Mouse (Mus musculus): ENCODE measurements around the gene Pdia6. TPM values are rescaled to one million over a fixed set of nuclear protein-coding genes. Genes with fewer than 3 reads are reported as not detected.

Gene Pdia6
- polyA plus RNA-seq, 2 experiments: 435 to 584 TPM

DNA sequence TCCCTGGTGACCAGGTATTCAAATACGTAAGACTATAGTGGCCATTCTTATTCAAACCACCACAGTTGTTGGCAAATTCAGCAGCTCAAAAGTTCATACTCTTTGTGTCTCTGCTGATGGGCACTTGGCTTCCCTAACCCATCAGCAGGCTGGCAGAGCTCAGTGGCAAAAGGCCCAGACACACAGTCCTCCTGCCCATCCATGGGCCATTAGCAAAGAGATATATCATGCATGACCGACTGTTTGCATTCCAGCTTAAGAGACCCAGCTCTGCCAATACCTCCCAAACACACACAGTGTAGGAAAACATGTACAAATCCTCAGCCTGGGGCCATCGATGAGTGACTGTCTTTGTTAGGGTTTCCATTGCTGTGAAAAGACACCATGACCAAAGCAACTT, 5.3 kb upstream of the Pdia6 start:
- WGBS: 93% methylated on average over 3 of the region's 3 CpGs
- H3K4me1 ChIP-seq (ENCODE audit: control insufficient read depth, insufficient read depth, low read length): no peaks in the 10 kb centered on the region
- no peak overlapping the region for H3K27ac ChIP-seq (replicated peaks; ENCODE audit: low read depth, low read length)
- no peak overlapping the region for H3K9ac ChIP-seq (ENCODE audit: low read depth, low read length, severe bottlenecking)
- ATAC-seq (ENCODE audit: low FRiP score, low read depth) (no peak), DNase-seq (ENCODE audit: low spot score) (no peak)
- TF ChIP-seq POLR2A (IDR thresholded peaks at IDR 0.05; ENCODE audit: borderline replicate concordance, extremely low read depth, insufficient read depth, insufficient read length): no peak
- H3K27me3 ChIP-seq (ENCODE audit: control insufficient read depth, insufficient read depth, low read length): no peaks in the 10 kb centered on the region
- no peak overlapping the region for H3K4me2 ChIP-seq (replicated peaks; ENCODE audit: low read depth, low read length, severe bottlenecking)
- H3K9me3 ChIP-seq (ENCODE audit: control insufficient read depth, low read length): no peaks in the 10 kb centered on the region
- no peaks in the 10 kb centered on the region for H3K36me3 ChIP-seq (ENCODE audit: control insufficient read depth, insufficient read depth, low read length)
- no peak overlapping the region for H3K4me3 ChIP-seq (replicated peaks; ENCODE audit: low read length)

DNA sequence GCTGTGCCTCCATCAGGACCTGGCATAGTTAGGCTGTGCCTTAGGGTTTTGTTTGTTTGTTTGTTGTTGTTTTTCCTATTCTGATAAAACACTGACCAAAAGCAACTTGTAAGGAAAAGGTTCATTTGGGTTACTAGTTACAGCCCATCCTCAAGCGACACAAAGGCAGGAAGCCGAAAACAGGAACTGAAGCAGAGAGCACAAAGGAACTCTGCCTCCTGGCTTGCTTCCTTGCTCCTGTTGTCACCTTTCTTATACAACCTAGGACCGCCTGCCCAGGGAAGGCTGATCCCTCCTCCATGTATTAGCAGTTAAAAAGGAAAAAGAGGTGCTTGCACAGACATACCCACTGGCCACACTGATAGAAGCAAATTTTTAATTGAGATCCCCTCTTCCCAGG, 2.5 kb upstream of the Pdia6 start:
- Histone ChIP-seq H3K27ac (replicated peaks; ENCODE audit: low read depth, low read length) (no peak overlapping the region), H3K4me1 (ENCODE audit: control insufficient read depth, insufficient read depth, low read length) (peaks cover 10% of the 10 kb centered on the region), H3K4me3 (replicated peaks; ENCODE audit: low read length) (no peak overlapping the region), H3K9me3 (ENCODE audit: control insufficient read depth, low read length) (no peaks in the 10 kb centered on the region), H3K36me3 (ENCODE audit: control insufficient read depth, insufficient read depth, low read length) (0 out of 2 replicates have a peak, but pooled peaks cover 4% of the 10 kb centered on the region), H3K9ac (ENCODE audit: low read depth, low read length, severe bottlenecking) (no peak overlapping the region), H3K27me3 (ENCODE audit: control insufficient read depth, insufficient read depth, low read length) (no peaks in the 10 kb centered on the region), H3K4me2 (replicated peaks; ENCODE audit: low read depth, low read length, severe bottlenecking) (no peak overlapping the region)
- TF ChIP-seq POLR2A (IDR thresholded peaks at IDR 0.05; ENCODE audit: borderline replicate concordance, extremely low read depth, insufficient read depth, insufficient read length): no peak
- no peak for ATAC-seq (ENCODE audit: low FRiP score, low read depth)
- WGBS: 77% methylated on average over 3 of the region's 3 CpGs
- DNase-seq (ENCODE audit: low spot score): no peak

DNA sequence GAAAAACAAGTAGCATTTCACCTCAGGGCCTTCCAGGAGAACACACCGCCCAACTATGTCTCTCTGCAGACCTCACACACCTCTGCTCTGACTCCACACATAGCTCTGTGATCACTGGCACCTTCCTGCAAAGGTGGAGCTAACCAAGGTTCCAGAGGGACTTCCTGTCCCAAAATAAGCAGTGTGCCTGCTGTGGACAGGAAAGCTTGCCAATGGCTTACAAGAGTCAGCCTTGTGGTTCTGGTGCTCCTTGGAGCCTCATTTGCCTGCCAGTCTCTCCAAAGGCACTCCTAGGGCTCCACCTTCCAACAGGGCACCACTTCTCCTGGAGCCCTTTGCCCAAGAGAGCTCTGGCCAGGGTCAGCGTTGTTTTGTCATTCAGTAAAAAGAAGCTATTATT, 1.5 kb upstream of the Pdia6 start:
- Histone ChIP-seq H3K27me3 (ENCODE audit: control insufficient read depth, insufficient read depth, low read length) (no peaks in the 10 kb centered on the region), H3K9me3 (ENCODE audit: control insufficient read depth, low read length) (no peaks in the 10 kb centered on the region), H3K36me3 (ENCODE audit: control insufficient read depth, insufficient read depth, low read length) (peaks cover 11% of the 10 kb centered on the region; the same call in 1 of the 2 replicates), H3K4me3 (replicated peaks; ENCODE audit: low read length) (no peak overlapping the region), H3K4me2 (replicated peaks; ENCODE audit: low read depth, low read length, severe bottlenecking) (no peak overlapping the region), H3K9ac (ENCODE audit: low read depth, low read length, severe bottlenecking) (no peak overlapping the region), H3K4me1 (ENCODE audit: control insufficient read depth, insufficient read depth, low read length) (peaks cover 17% of the 10 kb centered on the region), H3K27ac (replicated peaks; ENCODE audit: low read depth, low read length) (no peak overlapping the region)
- ATAC-seq (ENCODE audit: low FRiP score, low read depth): no peak
- TF ChIP-seq POLR2A (IDR thresholded peaks at IDR 0.05; ENCODE audit: borderline replicate concordance, extremely low read depth, insufficient read depth, insufficient read length): no peak
- WGBS: 73% methylated on average over 2 of the region's 2 CpGs
- no peak for DNase-seq (ENCODE audit: low spot score)

DNA sequence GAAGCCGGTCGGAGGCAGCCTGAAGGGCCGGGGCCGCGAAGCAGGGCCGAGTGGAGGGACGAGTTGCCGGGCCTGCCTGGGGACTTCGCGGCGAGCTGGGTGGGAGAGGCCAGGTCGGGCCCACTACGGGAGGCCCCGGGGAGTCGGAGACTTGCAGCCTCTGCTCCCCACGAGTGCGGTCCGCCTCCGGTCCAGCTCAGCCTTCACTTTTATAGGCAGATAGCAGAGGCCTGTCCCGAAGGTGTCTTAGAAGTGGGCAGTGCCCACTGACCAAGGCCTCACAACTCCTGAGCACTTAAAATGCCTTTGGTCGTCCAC, 287 bp downstream of the Pdia6 start:
- peak overlapping the region; percentile 92 for H3K9ac ChIP-seq (ENCODE audit: low read depth, low read length, severe bottlenecking)
- H3K4me1 ChIP-seq (ENCODE audit: control insufficient read depth, insufficient read depth, low read length): peaks cover 24% of the 10 kb centered on the region
- H3K27ac ChIP-seq (replicated peaks; ENCODE audit: low read depth, low read length): peak overlapping the region; percentile 70
- DNase-seq (ENCODE audit: low spot score) (no peak), ATAC-seq (ENCODE audit: low FRiP score, low read depth) (peak; percentile 68)
- peaks cover 28% of the 10 kb centered on the region for H3K36me3 ChIP-seq (ENCODE audit: control insufficient read depth, insufficient read depth, low read length)
- no peaks in the 10 kb centered on the region for H3K27me3 ChIP-seq (ENCODE audit: control insufficient read depth, insufficient read depth, low read length)
- peak overlapping the region; percentile 78 for H3K4me2 ChIP-seq (replicated peaks; ENCODE audit: low read depth, low read length, severe bottlenecking)
- 0% methylated on average over 15 of the region's 21 CpGs for WGBS
- no peak for TF ChIP-seq POLR2A (IDR thresholded peaks at IDR 0.05; ENCODE audit: borderline replicate concordance, extremely low read depth, insufficient read depth, insufficient read length)
- H3K4me3 ChIP-seq (replicated peaks; ENCODE audit: low read length): peak overlapping the region; percentile 87
- H3K9me3 ChIP-seq (ENCODE audit: control insufficient read depth, low read length): no peaks in the 10 kb centered on the region

DNA sequence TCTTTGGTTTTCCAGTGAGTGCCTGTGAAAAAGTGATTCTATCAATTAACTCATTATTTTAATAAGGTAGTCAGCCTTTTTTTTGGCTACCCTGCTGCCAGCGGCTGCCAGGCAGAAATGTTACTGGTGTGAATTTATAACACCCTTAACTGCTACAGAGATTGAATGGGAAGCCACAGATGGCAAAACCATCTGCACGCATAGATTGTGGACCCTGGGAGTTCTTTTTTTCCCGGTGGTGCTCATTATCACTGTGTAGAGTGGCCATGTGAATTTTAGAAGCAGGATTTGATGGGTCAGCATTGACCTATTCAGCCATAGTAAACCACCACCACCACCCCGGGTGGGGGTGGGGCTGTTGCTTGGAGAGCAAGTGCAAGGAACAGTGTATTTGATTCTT, 971 bp downstream of the Pdia6 start:
- Histone ChIP-seq H3K36me3 (ENCODE audit: control insufficient read depth, insufficient read depth, low read length) (peaks cover 35% of the 10 kb centered on the region), H3K27me3 (ENCODE audit: control insufficient read depth, insufficient read depth, low read length) (no peaks in the 10 kb centered on the region), H3K4me2 (replicated peaks; ENCODE audit: low read depth, low read length, severe bottlenecking) (peak overlapping the region; percentile 78), H3K9ac (ENCODE audit: low read depth, low read length, severe bottlenecking) (peak overlapping the region; percentile 92), H3K4me1 (ENCODE audit: control insufficient read depth, insufficient read depth, low read length) (peaks cover 24% of the 10 kb centered on the region), H3K4me3 (replicated peaks; ENCODE audit: low read length) (peak overlapping the region; percentile 87), H3K9me3 (ENCODE audit: control insufficient read depth, low read length) (no peaks in the 10 kb centered on the region), H3K27ac (replicated peaks; ENCODE audit: low read depth, low read length) (0 out of 2 replicates have a peak overlapping the region, but pooled peaks have one; percentile 70)
- ATAC-seq (ENCODE audit: low FRiP score, low read depth): no peak
- no peak for TF ChIP-seq POLR2A (IDR thresholded peaks at IDR 0.05; ENCODE audit: borderline replicate concordance, extremely low read depth, insufficient read depth, insufficient read length)
- DNase-seq (ENCODE audit: low spot score): no peak
- WGBS: 16% methylated on average over 4 of the region's 4 CpGs

DNA sequence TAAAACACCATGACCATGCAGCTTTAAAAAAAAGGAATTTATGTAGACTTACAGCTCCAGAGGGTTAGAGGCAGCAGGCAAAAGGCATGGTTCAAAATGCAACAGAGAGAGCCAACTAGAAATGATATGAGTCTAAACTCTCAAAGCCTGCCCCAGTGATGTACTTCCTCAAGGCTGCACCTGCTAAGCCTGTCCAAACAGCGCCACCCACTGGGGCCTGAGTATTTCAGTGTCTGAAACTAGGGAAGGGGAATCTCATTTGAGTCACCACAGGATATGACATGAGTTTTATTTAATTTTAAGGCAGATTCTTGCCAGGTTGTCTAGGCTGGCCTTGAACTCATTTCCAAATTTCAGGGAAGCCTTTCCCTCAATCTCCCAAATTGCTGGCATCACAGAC, 4.9 kb downstream of the Pdia6 start:
- peaks cover 74% of the 10 kb centered on the region for H3K36me3 ChIP-seq (ENCODE audit: control insufficient read depth, insufficient read depth, low read length)
- H3K4me3 ChIP-seq (replicated peaks; ENCODE audit: low read length): no peak overlapping the region
- ATAC-seq (ENCODE audit: low FRiP score, low read depth) (no peak), DNase-seq (ENCODE audit: low spot score) (no peak)
- WGBS: 65% methylated on average over 1 of the region's 1 CpGs
- H3K27ac ChIP-seq (replicated peaks; ENCODE audit: low read depth, low read length): no peak overlapping the region
- no peak overlapping the region for H3K9ac ChIP-seq (ENCODE audit: low read depth, low read length, severe bottlenecking)
- no peak for TF ChIP-seq POLR2A (IDR thresholded peaks at IDR 0.05; ENCODE audit: borderline replicate concordance, extremely low read depth, insufficient read depth, insufficient read length)
- H3K4me2 ChIP-seq (replicated peaks; ENCODE audit: low read depth, low read length, severe bottlenecking): no peak overlapping the region
- no peaks in the 10 kb centered on the region for H3K27me3 ChIP-seq (ENCODE audit: control insufficient read depth, insufficient read depth, low read length)
- peaks cover 24% of the 10 kb centered on the region for H3K4me1 ChIP-seq (ENCODE audit: control insufficient read depth, insufficient read depth, low read length)
- no peaks in the 10 kb centered on the region for H3K9me3 ChIP-seq (ENCODE audit: control insufficient read depth, low read length)
